Mouse (Mus musculus): Measurements from ENCODE around the gene E2f8.

The E2f8 gene

GRCm38 (mm10) chr7:48881486-48881885 is at the start of gene E2f8:
Gene E2f8 (minus strand): TSS chr7:48881596.
- no peak for DNase-seq (ENCODE audit: low read depth, low spot score)

GRCm38 (mm10) chr7:48930399-48930798 is 49.0 kb upstream of the E2f8 start:
- DNase-seq (ENCODE audit: low read depth, low spot score): no peak

GRCm38 (mm10) chr7:48928364-48928763 is 47.0 kb upstream of the E2f8 start:
- no peak for DNase-seq (ENCODE audit: low read depth, low spot score)

GRCm38 (mm10) chr7:48925214-48925613 is 43.8 kb upstream of the E2f8 start:
- DNase-seq (ENCODE audit: low read depth, low spot score): no peak

GRCm38 (mm10) chr7:48923620-48924019 is 42.2 kb upstream of the E2f8 start:
- no peak for DNase-seq (ENCODE audit: low read depth, low spot score)

GRCm38 (mm10) chr7:48918389-48918788 is 37.0 kb upstream of the E2f8 start:
- no peak for DNase-seq (ENCODE audit: low read depth, low spot score)

GRCm38 (mm10) chr7:48917988-48918387 is 36.6 kb upstream of the E2f8 start:
- DNase-seq (ENCODE audit: low read depth, low spot score): no peak

- no peak for DNase-seq (ENCODE audit: low read depth, low spot score)
These were observed 36.1 kb upstream of the E2f8 start for GRCm38 (mm10) chr7:48917463-48917862.

- no peak for DNase-seq (ENCODE audit: low read depth, low spot score)
These were observed 33.5 kb upstream of the E2f8 start for GRCm38 (mm10) chr7:48914630-48915506.

- no peak for DNase-seq (ENCODE audit: low read depth, low spot score)
These were observed 29.8 kb upstream of the E2f8 start for GRCm38 (mm10) chr7:48911146-48911545.

GRCm38 (mm10) chr7:48910282-48910681 is 28.9 kb upstream of the E2f8 start:
- DNase-seq (ENCODE audit: low read depth, low spot score): no peak

GRCm38 (mm10) chr7:48909342-48909671 is 27.9 kb upstream of the E2f8 start:
- no peak for DNase-seq (ENCODE audit: low read depth, low spot score)

- DNase-seq (ENCODE audit: low read depth, low spot score): no peak
These were observed 27.3 kb upstream of the E2f8 start, which contains the start of gene Nav2 for GRCm38 (mm10) chr7:48908521-48909341. Gene Nav2 (plus strand): TSS chr7:48908716.

- no peak for DNase-seq (ENCODE audit: low read depth, low spot score)
These were observed 21.1 kb upstream of the E2f8 start for GRCm38 (mm10) chr7:48902454-48902853.

GRCm38 (mm10) chr7:48900408-48901167 is 19.2 kb upstream of the E2f8 start:
- DNase-seq (ENCODE audit: low read depth, low spot score): no peak

GRCm38 (mm10) chr7:48898416-48898815 is 17.0 kb upstream of the E2f8 start:
- DNase-seq (ENCODE audit: low read depth, low spot score): no peak

- DNase-seq (ENCODE audit: low read depth, low spot score): no peak
These were observed 16.3 kb upstream of the E2f8 start for GRCm38 (mm10) chr7:48897539-48898163.

GRCm38 (mm10) chr7:48896051-48896450 is 14.7 kb upstream of the E2f8 start:
- no peak for DNase-seq (ENCODE audit: low read depth, low spot score)

GRCm38 (mm10) chr7:48895475-48895874 is 14.1 kb upstream of the E2f8 start:
- DNase-seq (ENCODE audit: low read depth, low spot score): no peak

GRCm38 (mm10) chr7:48894763-48895162 is 13.4 kb upstream of the E2f8 start:
- DNase-seq (ENCODE audit: low read depth, low spot score): no peak

GRCm38 (mm10) chr7:48894152-48894551 is 12.8 kb upstream of the E2f8 start:
- DNase-seq (ENCODE audit: low read depth, low spot score): no peak

Measured in skeletal muscle tissue, adult 2 months (tissue).